Mouse (Mus musculus) liver, embryonic 13.5 days (tissue): ENCODE measurements around the gene Plekha1. TPM values are rescaled to one million over a fixed set of nuclear protein-coding genes. Genes with fewer than 3 reads are reported as not detected.

Source experiments
- ATAC-seq: fragments of 200-750 bp; cut with Nextera tagmentation; 2 replicates; pipeline ENCODE4 v1.8.0; 2017; ENCODE audit warnings: low read depth, mild to moderate bottlenecking, moderate number of reproducible peaks, moderate library complexity
- DNase-seq: peaks from one replicate; pipeline ENCODE4 v3.0.0; 2022
- H3K27ac ChIP-seq: fragments of 300-500 bp; sonication (generic); 2 replicates; pipeline ENCODE4 v1.5.1; 2015; ENCODE audit warnings: moderate library complexity, mild to moderate bottlenecking, inconsistent platforms
- H3K27me3 ChIP-seq: fragments of 300-500 bp; sonication (generic); 2 replicates; pipeline ENCODE4 v1.6.1; 2015; ENCODE audit warnings: mild to moderate bottlenecking, inconsistent platforms
- H3K36me3 ChIP-seq: fragments of 300-500 bp; sonication (generic); 2 replicates; pipeline ENCODE4 v1.6.1; 2015; ENCODE audit warnings: mild to moderate bottlenecking, inconsistent platforms
- H3K4me1 ChIP-seq: fragments of 300-500 bp; sonication (generic); replicated peaks from 2 replicates; pipeline ENCODE4 v1.6.1; 2015; ENCODE audit warnings: inconsistent platforms
- H3K4me2 ChIP-seq: fragments of 300-500 bp; sonication (generic); 2 replicates; pipeline ENCODE4 v1.6.1; 2015; ENCODE audit warnings: inconsistent platforms, mild to moderate bottlenecking, moderate library complexity
- H3K4me3 ChIP-seq: fragments of 300-500 bp; sonication (generic); replicated peaks from 2 replicates; pipeline ENCODE4 v1.5.1; 2015; ENCODE audit warnings: mild to moderate bottlenecking, inconsistent platforms
- H3K9ac ChIP-seq: fragments of 300-500 bp; sonication (generic); 2 replicates; pipeline ENCODE4 v1.6.1; 2015; ENCODE audit warnings: mild to moderate bottlenecking, inconsistent platforms
- H3K9me3 ChIP-seq: fragments of 300-500 bp; sonication (generic); replicated peaks from 2 replicates; pipeline ENCODE4 v1.6.1; 2016; ENCODE audit warnings: inconsistent platforms
- WGBS: fragments of 180-500 bp; shearing (Covaris S2); methylation state at CpG from one replicate; pipeline ENCODE4 v1.1.7; 2015; ENCODE audit not compliant: insufficient replicate concordance; 5-methylcytosine and 5-hydroxymethylcytosine counted together
- polyA plus RNA-seq: library from polyadenylated mRNA; unstranded; fragments of >200 nt; fragmentation: Nextera tagmentation; extraction: Ambion mirVana; gene quantifications from 2 replicates; pipeline ENCODE4 v1.2.1, GENCODE M21; 2015

Plekha1 gene
- 9.3 and 9.7 TPM in 2 replicates for polyA plus RNA-seq

DNA sequence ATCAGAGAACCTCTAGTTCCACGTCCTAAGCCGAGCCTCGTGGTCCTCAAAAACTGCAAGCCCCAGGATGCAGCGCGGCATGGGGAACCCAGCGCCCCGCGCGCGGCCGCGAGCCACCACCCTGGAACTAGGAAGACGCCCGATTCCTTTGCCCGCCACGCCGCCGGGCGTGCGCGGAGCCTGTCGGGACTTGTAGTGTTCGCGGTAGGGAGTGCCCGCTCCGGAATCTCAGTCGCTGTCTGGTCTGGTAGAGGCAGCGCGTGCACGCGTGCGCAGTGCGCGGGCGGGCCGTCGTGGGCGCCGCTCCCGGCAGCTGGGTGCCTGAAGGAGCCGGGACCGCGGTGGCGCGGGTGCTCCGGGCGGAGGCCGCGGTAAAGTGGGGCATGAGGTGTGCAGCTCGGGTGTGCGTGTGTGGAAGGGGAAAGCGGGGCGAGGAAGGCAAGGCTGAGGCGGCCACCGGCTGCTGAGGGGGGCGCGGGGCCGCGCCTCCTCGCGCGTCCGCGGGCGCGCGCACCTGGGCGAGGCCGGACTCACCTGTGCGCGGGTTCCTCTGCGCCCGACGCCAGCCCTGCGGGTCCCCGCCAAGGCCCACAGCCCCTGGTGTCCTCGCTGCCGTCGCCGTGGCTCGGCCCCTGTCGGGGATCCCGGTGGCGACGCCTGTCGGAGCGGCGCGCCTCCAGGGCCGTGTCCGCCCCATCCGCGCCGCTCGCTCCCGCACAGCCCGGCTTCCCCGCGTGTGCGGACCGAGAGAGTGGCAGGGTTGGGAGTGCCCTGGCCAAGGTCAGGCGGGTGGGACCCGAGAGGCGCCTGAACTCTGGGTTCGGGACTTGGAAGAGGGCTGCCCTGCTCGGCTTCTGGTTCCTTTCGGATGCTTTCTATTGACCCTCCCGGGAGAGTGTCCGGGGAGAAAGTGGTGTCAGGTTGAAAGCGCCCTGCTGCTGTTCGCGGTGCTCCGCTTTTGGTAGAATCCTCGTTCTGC, at the start of gene Plekha1:
Gene Plekha1, plus strand, starts transcription at position 144 of the 979 bp plus-strand sequence.
- under 1% methylated on average over 113 of the region's 114 CpGs for WGBS

DNA sequence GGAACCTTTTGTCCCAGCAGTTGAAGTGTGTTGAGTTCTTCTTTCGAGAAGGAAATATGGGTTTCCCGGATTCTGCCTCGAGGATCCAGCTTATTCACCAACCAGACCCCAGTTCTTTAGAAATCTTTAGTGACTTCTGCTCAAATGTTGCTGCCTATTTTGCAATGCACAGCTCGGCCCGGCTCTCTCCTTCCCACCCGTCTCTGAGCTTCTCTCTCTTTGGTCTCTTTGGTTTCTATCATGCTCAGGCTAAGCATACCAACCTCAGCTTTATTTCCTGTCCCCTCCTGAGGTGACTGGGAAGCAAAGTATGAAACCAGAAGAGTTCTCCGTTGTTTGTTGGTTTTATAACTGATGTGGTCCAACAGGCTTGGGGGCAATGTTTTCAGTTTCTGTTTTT, 49.3 kb upstream of the Plekha1 start:
- Histone ChIP-seq H3K27me3 (no peaks in the 10 kb centered on the region), H3K4me1 (no peaks in the 10 kb centered on the region), H3K4me3 (no peak overlapping the region), H3K36me3 (no peaks in the 10 kb centered on the region), H3K9me3 (no peaks in the 10 kb centered on the region), H3K27ac (no peak overlapping the region), H3K4me2 (no peak overlapping the region), H3K9ac (no peak overlapping the region)
- ATAC-seq, result no peak
- 57% methylated on average over 7 of the region's 7 CpGs for WGBS
- DNase-seq, result no peak

More for the DNA sequence above, at the start of gene Plekha1:
- DNase-seq (peak; percentile 72), ATAC-seq (peak; percentile 92)
- Histone ChIP-seq H3K9me3 (no peaks in the 10 kb centered on the region), H3K27ac (peak within 1 kb of the TSS; percentile 20), H3K4me2 (peak within 1 kb of the TSS; percentile 67), H3K4me1 (peaks cover 11% of the 10 kb centered on the region; the same call in 1 of the 2 replicates), H3K36me3 (no peaks in the 10 kb centered on the region), H3K9ac (peak within 1 kb of the TSS; percentile 62), H3K27me3 (peaks cover 38% of the 10 kb centered on the region), H3K4me3 (peak within 1 kb of the TSS; percentile 65)

DNA sequence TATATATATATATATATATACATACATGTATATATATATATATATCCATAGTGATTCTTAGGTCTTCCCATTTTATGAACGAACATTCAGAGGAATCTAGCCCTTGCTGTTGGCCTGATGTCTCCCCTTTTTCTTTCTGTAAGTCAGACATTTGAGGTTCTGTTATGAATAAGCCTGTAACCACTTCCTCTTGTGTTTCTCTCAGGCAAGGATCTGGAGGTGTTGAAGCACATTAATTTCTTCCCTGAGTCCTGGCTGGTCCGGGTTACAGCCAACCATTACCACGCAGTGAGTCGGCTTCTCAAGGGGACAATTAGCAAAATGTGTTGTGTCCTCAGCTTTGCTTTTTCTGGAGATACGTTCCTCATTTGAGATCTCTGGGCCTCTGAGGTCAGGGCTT, 46.7 kb upstream of the Plekha1 start:
- H3K27ac ChIP-seq, result no peak overlapping the region
- ATAC-seq, result no peak
- H3K4me2 ChIP-seq, result no peak overlapping the region
- no peaks in the 10 kb centered on the region for H3K9me3 ChIP-seq
- H3K36me3 ChIP-seq, result no peaks in the 10 kb centered on the region
- no peaks in the 10 kb centered on the region for H3K4me1 ChIP-seq
- H3K9ac ChIP-seq, result no peak overlapping the region
- H3K4me3 ChIP-seq, result no peak overlapping the region
- 27% methylated on average over 5 of the region's 5 CpGs for WGBS
- no peak for DNase-seq
- no peaks in the 10 kb centered on the region for H3K27me3 ChIP-seq

DNA sequence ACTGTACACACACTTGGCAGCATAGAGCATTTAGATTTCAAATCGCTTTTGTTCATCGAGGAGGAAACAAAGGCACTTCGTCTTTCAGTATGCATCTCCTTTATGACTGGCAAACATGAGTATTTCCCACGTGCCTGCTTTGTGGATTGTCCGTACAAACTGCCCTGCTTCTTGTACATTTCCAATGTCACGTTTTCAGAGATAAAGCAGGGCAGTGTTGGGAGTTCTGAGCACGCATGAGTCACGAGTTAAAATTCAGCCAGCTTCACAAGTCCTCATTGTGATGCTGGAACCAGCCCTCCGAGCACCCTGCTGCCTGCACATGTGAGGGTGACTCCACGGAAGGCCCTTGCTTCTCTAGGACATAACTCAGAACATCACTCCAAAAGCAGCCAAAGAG, 45.9 kb upstream of the Plekha1 start:
- ATAC-seq (no peak), DNase-seq (no peak)
- Histone ChIP-seq H3K4me3 (no peak overlapping the region), H3K36me3 (no peaks in the 10 kb centered on the region), H3K9ac (no peak overlapping the region), H3K4me1 (no peaks in the 10 kb centered on the region), H3K4me2 (no peak overlapping the region), H3K27ac (no peak overlapping the region), H3K9me3 (no peaks in the 10 kb centered on the region), H3K27me3 (no peaks in the 10 kb centered on the region)
- WGBS, result 68% methylated on average over 10 of the region's 10 CpGs

DNA sequence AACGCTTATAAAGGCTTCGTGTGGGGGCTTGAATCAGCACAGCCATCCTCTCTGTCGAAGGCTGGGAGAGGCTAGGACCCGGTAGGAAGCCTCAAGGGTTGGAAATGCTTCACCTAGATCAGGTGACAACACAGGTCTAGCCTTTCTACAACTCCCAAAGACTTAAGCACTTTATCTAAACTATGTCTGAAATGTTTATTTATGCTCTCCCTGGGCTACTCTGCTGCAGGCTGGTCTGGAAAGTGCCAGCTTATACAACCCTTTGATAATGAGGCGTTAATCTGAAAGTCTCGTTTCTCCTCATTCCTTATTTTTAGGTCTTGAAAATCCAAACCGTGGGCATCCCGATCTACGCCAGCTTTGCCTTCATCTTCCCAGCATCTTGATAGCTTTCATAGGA, 41.6 kb upstream of the Plekha1 start:
- no peaks in the 10 kb centered on the region for H3K4me1 ChIP-seq
- H3K9ac ChIP-seq, result no peak overlapping the region
- no peak overlapping the region for H3K27ac ChIP-seq
- H3K36me3 ChIP-seq, result no peaks in the 10 kb centered on the region
- H3K4me3 ChIP-seq, result no peak overlapping the region
- no peak overlapping the region for H3K4me2 ChIP-seq
- ATAC-seq (no peak), DNase-seq (no peak)
- 42% methylated on average over 9 of the region's 9 CpGs for WGBS
- 0 out of 2 replicates have a peak, but pooled peaks cover 5% of the 10 kb centered on the region for H3K27me3 ChIP-seq
- no peaks in the 10 kb centered on the region for H3K9me3 ChIP-seq

DNA sequence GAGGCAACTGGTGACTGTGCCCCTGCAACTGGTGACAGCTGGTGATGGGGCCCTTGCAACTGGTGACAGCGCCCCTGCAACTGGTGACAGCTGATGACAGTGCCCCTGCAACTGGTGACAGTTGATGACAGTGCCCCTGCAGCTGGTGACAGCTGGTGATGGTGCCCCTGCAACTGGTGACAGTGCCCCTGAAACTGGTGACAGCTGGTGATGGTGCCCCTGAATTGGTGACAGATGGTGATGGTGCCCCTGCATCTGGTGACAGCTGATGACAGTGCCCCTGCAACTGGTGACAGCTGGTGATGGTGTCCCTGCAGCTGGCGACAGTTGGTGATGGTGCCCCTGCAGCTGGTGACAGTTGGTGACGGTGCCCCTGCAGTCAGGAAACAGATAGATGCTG, 39.2 kb upstream of the Plekha1 start:
- 0 out of 2 replicates have a peak, but pooled peaks cover 5% of the 10 kb centered on the region for H3K27me3 ChIP-seq
- no peaks in the 10 kb centered on the region for H3K4me1 ChIP-seq
- DNase-seq (no peak), ATAC-seq (no peak)
- no peak overlapping the region for H3K27ac ChIP-seq
- WGBS, result 44% methylated on average over 3 of the region's 3 CpGs
- no peaks in the 10 kb centered on the region for H3K9me3 ChIP-seq
- no peak overlapping the region for H3K4me2 ChIP-seq
- H3K9ac ChIP-seq, result no peak overlapping the region
- no peak overlapping the region for H3K4me3 ChIP-seq
- H3K36me3 ChIP-seq, result no peaks in the 10 kb centered on the region

DNA sequence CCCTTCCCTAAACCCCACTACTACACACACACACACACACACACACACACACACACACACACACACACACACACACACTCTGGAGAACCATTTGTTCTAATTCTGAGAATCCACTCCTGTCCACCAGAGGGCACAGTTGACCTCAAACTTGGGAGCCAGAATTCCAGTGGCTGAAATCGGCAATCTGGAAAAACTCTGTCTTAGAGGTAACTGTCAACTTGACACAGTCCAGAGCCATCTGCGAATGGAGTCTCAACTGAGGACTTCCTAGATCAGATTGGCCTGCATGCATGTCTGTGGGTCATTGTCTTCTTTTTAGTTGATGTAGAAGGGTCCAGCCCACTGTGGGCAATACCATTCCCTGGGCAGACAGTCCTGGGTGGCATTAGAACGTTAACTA, 38.1 kb upstream of the Plekha1 start:
- H3K27ac ChIP-seq, result no peak overlapping the region
- ATAC-seq (no peak), DNase-seq (no peak)
- no peak overlapping the region for H3K9ac ChIP-seq
- 41% methylated on average over 3 of the region's 3 CpGs for WGBS
- no peaks in the 10 kb centered on the region for H3K36me3 ChIP-seq
- no peak overlapping the region for H3K4me2 ChIP-seq
- 0 out of 2 replicates have a peak, but pooled peaks cover 5% of the 10 kb centered on the region for H3K27me3 ChIP-seq
- H3K9me3 ChIP-seq, result no peaks in the 10 kb centered on the region
- no peak overlapping the region for H3K4me3 ChIP-seq
- no peaks in the 10 kb centered on the region for H3K4me1 ChIP-seq

DNA sequence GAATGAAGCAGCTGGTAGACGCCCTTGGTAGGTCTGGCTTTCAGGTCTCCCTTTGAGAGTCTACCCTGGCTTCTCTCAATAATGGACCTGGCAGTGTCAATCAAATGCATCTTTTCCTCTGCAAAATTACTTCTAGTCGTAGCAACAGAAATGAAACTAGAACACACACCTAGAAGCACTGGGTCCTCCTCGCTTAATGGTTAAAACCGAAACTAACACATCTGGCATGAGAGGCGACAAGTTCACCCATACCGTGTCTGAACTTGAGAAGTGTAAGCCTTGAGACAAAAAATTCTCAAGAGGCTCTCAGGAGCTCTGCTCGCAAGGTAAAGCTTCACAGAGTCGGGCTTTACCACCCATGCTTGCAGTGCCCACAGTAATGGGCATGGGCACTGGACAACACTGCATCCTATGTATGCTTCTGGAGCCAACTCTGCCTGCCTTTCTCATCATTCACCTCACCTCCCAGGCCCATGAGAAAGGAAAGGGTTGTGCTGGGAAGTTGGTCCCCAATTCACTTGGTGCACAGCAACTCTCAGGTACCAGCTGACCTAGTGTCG, 37.6 kb upstream of the Plekha1 start:
- 61% methylated on average over 9 of the region's 9 CpGs for WGBS
- DNase-seq, result no peak

DNA sequence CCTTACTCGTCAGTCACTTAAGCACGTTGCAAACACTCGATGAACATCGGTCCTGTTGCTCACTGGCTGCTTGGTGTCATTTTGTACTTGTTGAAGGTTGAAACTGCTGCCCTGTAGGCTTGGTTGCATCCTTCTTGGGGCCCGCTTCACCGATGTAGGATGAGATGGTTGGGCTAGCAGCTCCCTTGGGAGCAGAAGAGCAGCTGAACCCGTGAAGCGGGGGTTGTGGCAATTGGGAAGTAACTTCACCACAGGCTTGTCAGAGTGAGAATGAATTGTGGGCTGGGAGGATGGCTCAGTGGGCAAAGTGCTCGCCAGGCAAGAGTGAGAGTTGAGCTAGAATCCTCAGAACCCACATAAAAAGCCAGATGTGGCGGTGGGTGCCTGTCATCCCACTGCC, 37.1 kb upstream of the Plekha1 start:
- H3K4me1 ChIP-seq, result no peaks in the 10 kb centered on the region
- no peaks in the 10 kb centered on the region for H3K9me3 ChIP-seq
- no peak overlapping the region for H3K4me3 ChIP-seq
- H3K27ac ChIP-seq, result no peak overlapping the region
- H3K27me3 ChIP-seq, result 0 out of 2 replicates have a peak, but pooled peaks cover 5% of the 10 kb centered on the region
- H3K36me3 ChIP-seq, result no peaks in the 10 kb centered on the region
- 53% methylated on average over 10 of the region's 10 CpGs for WGBS
- no peak overlapping the region for H3K9ac ChIP-seq
- DNase-seq (no peak), ATAC-seq (no peak)
- H3K4me2 ChIP-seq, result no peak overlapping the region

More for the DNA sequence above, 37.6 kb upstream of the Plekha1 start:
- no peaks in the 10 kb centered on the region for H3K9me3 ChIP-seq
- no peak overlapping the region for H3K9ac ChIP-seq
- no peaks in the 10 kb centered on the region for H3K36me3 ChIP-seq
- no peak overlapping the region for H3K4me3 ChIP-seq
- no peak for ATAC-seq
- H3K4me2 ChIP-seq, result no peak overlapping the region
- no peaks in the 10 kb centered on the region for H3K4me1 ChIP-seq
- no peak overlapping the region for H3K27ac ChIP-seq
- 0 out of 2 replicates have a peak, but pooled peaks cover 5% of the 10 kb centered on the region for H3K27me3 ChIP-seq

DNA sequence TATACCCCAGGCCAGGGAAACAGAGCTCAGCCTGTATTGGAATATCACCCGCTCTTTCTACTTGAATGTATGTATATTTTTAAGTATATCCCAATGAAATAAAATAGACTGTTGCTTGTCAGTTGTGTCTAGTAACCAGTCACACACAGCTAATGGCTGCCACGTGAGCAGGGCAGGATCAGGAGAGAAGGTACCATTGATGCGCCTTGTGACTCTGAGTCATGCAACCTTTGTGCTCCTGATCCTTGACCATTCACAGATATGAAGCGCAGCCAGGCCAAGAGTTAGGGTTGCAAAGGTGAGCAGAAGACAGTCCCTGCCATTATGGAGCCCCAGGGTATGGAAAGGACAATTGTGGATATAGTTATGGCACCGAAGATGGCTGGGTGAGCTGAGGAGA, 34.0 kb upstream of the Plekha1 start:
- no peak overlapping the region for H3K4me3 ChIP-seq
- DNase-seq (no peak), ATAC-seq (no peak)
- no peaks in the 10 kb centered on the region for H3K36me3 ChIP-seq
- H3K27me3 ChIP-seq, result 0 out of 2 replicates have a peak, but pooled peaks cover 2% of the 10 kb centered on the region
- H3K4me2 ChIP-seq, result no peak overlapping the region
- no peak overlapping the region for H3K27ac ChIP-seq
- peaks cover 6% of the 10 kb centered on the region for H3K4me1 ChIP-seq
- 57% methylated on average over 5 of the region's 5 CpGs for WGBS
- no peak overlapping the region for H3K9ac ChIP-seq
- H3K9me3 ChIP-seq, result no peaks in the 10 kb centered on the region

DNA sequence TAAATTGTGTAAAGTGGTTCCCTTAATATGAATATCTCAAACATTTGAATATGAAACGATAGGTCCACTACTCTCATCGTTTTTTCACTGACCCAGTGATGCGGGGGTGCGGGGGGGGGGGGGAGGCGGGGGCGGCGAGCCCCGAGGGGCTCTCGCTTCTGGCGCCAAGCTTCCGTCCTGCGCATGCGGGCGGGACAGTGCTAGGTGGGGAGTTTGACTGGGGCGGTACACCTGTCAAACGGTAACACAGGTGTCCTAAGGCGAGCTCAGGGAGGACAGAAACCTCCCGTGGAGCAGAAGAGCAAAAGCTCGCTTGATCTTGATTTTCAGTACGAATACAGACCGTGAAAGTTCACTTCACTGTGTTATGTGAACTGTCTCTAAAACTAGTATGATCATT, 31.3 kb upstream of the Plekha1 start:
- DNase-seq, result no peak
- no peaks in the 10 kb centered on the region for H3K36me3 ChIP-seq
- no peak overlapping the region for H3K27ac ChIP-seq
- peaks cover 16% of the 10 kb centered on the region for H3K4me1 ChIP-seq
- 28% methylated on average over 21 of the region's 21 CpGs for WGBS
- H3K9ac ChIP-seq, result no peak overlapping the region
- 0 out of 2 replicates have a peak, but pooled peaks cover 2% of the 10 kb centered on the region for H3K27me3 ChIP-seq
- H3K4me2 ChIP-seq, result no peak overlapping the region
- H3K4me3 ChIP-seq, result no peak overlapping the region
- ATAC-seq, result peak; percentile 99
- H3K9me3 ChIP-seq, result no peaks in the 10 kb centered on the region
